Mouse (Mus musculus) erythroblast, embryonic 14.5 days (primary cell): ENCODE data around the gene Ermard.

Source experiments
- GATA1 ChIP-seq: IDR thresholded peaks from 2 replicates; pipeline ENCODE4 v1.6.1; 2012; ENCODE audit warnings: low read length, inconsistent platforms, mixed read lengths
- TAL1 ChIP-seq: IDR thresholded peaks from 3 replicates; pipeline ENCODE4 v1.6.1; 2012; ENCODE audit warnings: low read length, inconsistent platforms, mixed read lengths

- TF ChIP-seq GATA1 (no peak), TAL1 (no peak)
Measured at GRCm38 (mm10) chr17:15120096-15120495, 79.1 kb downstream of the Ermard start.
